Mouse (Mus musculus): ENCODE results near the gene Olfr1013. TPM values are rescaled to one million over a fixed set of nuclear protein-coding genes. Genes with fewer than 3 reads are reported as not detected.
A peak's percentile ranks its signal among the peaks of the same experiment; 100 is the strongest.

Gene Olfr1013
- not detected for total RNA-seq (2021)

DNA sequence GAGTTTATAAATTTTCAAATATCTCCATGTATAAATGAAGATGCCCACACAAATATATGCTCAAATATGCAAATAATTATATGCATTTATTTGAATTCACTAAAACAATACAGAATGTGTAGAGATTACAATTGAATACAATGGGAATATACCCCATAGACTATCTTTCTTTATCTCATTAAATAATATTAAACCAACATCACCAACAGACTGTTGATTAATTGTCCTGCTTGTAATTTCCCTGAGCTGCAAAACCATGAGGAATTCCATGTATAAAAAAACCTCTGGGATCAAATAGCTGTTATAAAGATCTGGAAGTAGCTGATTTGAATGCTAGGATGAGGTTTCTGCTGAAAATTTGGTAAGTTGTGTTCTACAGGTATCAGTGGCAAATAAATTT lies at the start of gene Olfr1013:
TSS of gene Olfr1013 (plus strand) at position 301 of the 400 bp plus-strand sequence.
- no peak for DNase-seq

DNA sequence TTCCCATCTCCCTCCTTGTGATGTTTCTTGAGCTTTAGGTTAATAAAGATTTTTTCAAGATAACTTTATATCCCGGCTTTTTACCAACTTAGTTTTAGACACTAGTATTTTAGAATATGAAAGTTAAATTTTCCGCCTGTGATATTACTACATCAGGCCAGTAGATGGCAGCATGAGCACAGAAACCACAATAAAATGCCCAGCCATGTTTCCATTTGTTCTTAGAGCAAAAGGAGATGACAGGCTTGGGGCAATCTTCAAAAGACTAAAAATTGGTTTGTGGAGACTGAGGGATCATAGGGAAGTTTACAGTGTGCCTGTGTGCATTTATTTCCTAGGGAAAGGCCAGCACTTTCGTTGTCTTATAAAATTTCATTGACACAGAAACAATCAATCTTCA lies 41.1 kb upstream of the Olfr1013 start:
- DNase-seq, result peak in 1 of 2 experiments; percentile 1

GRCm38 (mm10) chr2:85753822-85754221 lies 13.1 kb upstream of the Olfr1013 start:
- DNase-seq, result no peak

DNA sequence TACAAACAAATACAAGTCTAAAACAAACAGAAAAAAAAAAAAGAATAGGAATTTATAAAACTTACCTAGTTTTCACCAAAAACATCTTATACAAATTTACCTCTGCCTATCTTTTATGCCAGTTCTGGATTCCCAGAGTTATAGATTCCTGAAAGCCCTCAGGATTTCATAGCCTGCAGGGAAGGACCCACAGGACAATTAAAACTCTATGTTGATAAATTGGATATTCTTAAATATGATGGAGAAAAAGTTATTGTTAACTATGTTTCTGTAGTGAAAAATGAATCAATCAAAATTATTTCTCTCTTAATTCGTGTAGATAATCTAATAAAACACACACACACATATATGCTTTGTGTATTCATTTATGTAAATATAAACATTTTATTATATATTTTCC lies 4.2 kb upstream of the Olfr1013 start, which contains the start of gene Olfr1012:
TSS of gene Olfr1012 (minus strand) at position 101 of the 400 bp plus-strand sequence.
- DNase-seq, result no peak

DNA sequence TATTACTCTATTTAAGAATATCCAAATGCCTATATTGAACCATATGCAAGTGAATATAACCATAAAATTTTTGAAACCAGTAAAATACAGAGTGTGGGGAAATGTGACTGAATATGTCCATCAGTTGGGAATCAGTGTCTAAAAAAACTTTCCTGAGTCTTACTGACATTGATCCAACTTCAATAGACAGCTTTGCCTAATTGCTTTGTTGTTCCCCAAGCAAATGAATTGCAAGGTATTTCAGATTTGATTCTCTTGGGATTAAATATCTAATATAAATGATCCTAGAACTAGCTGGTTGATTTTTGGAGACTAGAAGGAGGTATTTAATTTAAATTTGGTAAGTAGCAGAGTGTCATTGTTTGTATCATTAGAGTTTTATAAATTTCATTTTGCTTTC lies 5.5 kb downstream of the Olfr1013 start, which contains the start of gene Olfr1014:
TSS of gene Olfr1014 (plus strand) at position 301 of the 400 bp plus-strand sequence.
- no peak for DNase-seq

GRCm38 (mm10) chr2:85781717-85782116 lies 14.8 kb downstream of the Olfr1013 start, which contains the start of gene Olfr1015:
Gene Olfr1015, plus strand, starts transcription at chr2:85782017.
- DNase-seq, result no peak

DNA sequence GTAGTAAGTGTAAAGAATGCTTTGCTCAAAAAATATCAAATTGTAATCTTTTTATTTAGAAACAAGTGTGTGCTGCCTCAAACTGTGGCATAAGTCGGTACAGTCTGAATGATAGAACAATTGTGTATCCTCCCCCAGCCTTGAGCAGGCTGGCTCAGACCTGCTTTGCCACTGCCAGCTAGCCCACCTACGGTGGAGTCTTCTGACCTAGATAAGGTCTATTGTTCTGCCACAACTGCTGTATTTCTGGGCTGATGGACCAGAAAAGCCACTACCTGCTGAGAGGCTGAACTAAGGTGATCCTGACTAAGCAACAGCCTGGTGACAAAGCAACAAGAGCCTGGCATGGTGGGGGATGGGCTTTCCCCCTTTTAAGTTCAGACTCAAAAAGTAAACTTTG lies 25.4 kb downstream of the Olfr1013 start:
- no peak for DNase-seq

GRCm38 (mm10) chr2:85802444-85802843 lies 35.5 kb downstream of the Olfr1013 start, which contains the start of gene Olfr1016:
Gene Olfr1016, minus strand, starts transcription at chr2:85802544.
- no peak for DNase-seq

DNA sequence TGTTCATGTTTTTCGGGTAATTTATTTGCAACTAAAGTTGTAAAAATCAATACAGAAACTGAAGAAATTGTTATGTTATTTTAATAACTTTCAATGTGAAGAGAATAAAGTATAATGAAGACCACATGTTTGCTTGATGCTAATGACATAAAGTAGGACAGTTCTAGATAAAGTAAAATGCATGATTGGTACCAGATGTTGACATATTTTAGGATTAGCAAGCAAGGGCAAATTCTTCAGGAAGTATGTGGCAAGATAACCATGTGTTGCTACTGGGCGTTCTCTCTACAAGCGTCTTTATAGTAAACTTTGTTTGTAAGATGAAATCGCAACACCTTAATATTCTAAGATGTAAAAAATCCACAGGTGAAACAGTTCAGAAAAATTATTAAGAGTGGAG lies 37.6 kb downstream of the Olfr1013 start:
- no peak for DNase-seq

- DNase-seq, result no peak
Observed at GRCm38 (mm10) chr2:85818179-85818578, 51.3 kb downstream of the Olfr1013 start, which contains the start of gene Olfr1018. Gene Olfr1018, plus strand, starts transcription at chr2:85818479.

Other genes starting within 250 kb of the Olfr1013 start
- under 1 TPM in 1 of 2 experiments, not detected in 1; 0.25 TPM for gene 4833423E24Rik, start 248.1 kb upstream of the Olfr1013 start, total RNA-seq (2021)
- not detected for gene Olfr996, start 187.9 kb upstream of the Olfr1013 start, total RNA-seq (2021)
- not detected for gene Olfr998, start 178.2 kb upstream of the Olfr1013 start, total RNA-seq (2021)
- not detected for gene Olfr1000, start 155.2 kb upstream of the Olfr1013 start, total RNA-seq (2021)
- not detected for gene Olfr1002, start 116.4 kb upstream of the Olfr1013 start, total RNA-seq (2021)
- not detected for gene Olfr154, start 102.6 kb upstream of the Olfr1013 start, total RNA-seq (2021)
- gene Olfr1006, start 88.3 kb upstream of the Olfr1013 start, total RNA-seq (2021), result not detected
- not detected for gene Olfr1008, start 77.7 kb upstream of the Olfr1013 start, total RNA-seq (2021)
- not detected for gene Olfr1009, start 51.7 kb upstream of the Olfr1013 start, total RNA-seq (2021)
- not detected for gene Olfr1012, start 4.3 kb upstream of the Olfr1013 start, total RNA-seq (2021)
- not detected for gene Olfr1014, start 5.6 kb downstream of the Olfr1013 start, total RNA-seq (2021)
- not detected for gene Olfr1015, start 14.9 kb downstream of the Olfr1013 start, total RNA-seq (2021)
- gene Olfr1016, start 35.4 kb downstream of the Olfr1013 start, total RNA-seq (2021), result not detected
- not detected for gene Olfr1018, start 51.4 kb downstream of the Olfr1013 start, total RNA-seq (2021)
- gene Olfr1019, start 78.4 kb downstream of the Olfr1013 start, total RNA-seq (2021), result not detected
- not detected for gene Olfr1020, start 79.9 kb downstream of the Olfr1013 start, total RNA-seq (2021)
- gene Olfr1022, start 101.5 kb downstream of the Olfr1013 start, total RNA-seq (2021), result not detected
- not detected for gene Olfr1023, start 118.5 kb downstream of the Olfr1013 start, total RNA-seq (2021)
- not detected for gene Olfr1024, start 138.0 kb downstream of the Olfr1013 start, total RNA-seq (2021)
- gene Olfr1025-ps1, start 148.1 kb downstream of the Olfr1013 start, total RNA-seq (2021), result not detected
- not detected for gene Olfr1026, start 154.5 kb downstream of the Olfr1013 start, total RNA-seq (2021)
- not detected for gene Olfr1028, start 183.3 kb downstream of the Olfr1013 start, total RNA-seq (2021)
- gene Olfr1029, start 206.8 kb downstream of the Olfr1013 start, total RNA-seq (2021), result not detected
- not detected for gene Olfr1030, start 212.2 kb downstream of the Olfr1013 start, total RNA-seq (2021)
- gene Olfr1031, start 223.2 kb downstream of the Olfr1013 start, total RNA-seq (2021), result not detected
- not detected for gene Olfr1032, start 238.4 kb downstream of the Olfr1013 start, total RNA-seq (2021)

All from layer of hippocampus, postnatal 36 days (tissue).